Mouse (Mus musculus): ENCODE measurements around the gene Hps5. TPM values are rescaled to one million over a fixed set of nuclear protein-coding genes. Genes with fewer than 3 reads are reported as not detected.
"Not testable (repeated sequence)": the region's sequence is repeated elsewhere in the genome, so short reads cannot be mapped to it uniquely, and the experiment has no call there.

Gene Hps5
- polyA plus RNA-seq, 1 experiment from 2014 or later, result 17.4 TPM

GRCm38 (mm10) chr7:46827046-46827802, 31.4 kb upstream of the Hps5 start:
- WGBS, result 51% methylated on average over 20 of the region's 20 CpGs
- no peak for ATAC-seq (ENCODE audit: insufficient number of reproducible peaks, low FRiP score)

GRCm38 (mm10) chr7:46820876-46821632, 25.2 kb upstream of the Hps5 start:
- not testable (repeated sequence) for H3K4me2 ChIP-seq; H3K27me3 ChIP-seq (replicated peaks); ATAC-seq (ENCODE audit: insufficient number of reproducible peaks, low FRiP score); H3K4me1 ChIP-seq (replicated peaks); H3K4me3 ChIP-seq; H3K9ac ChIP-seq; H3K27ac ChIP-seq (ENCODE audit: poor library complexity, severe bottlenecking); H3K9me3 ChIP-seq (replicated peaks)
- H3K36me3 ChIP-seq, result peaks cover 69% of the 10 kb centered on the region
- WGBS, result 93% methylated on average over 15 of the region's 15 CpGs

More at GRCm38 (mm10) chr7:46827046-46827802, 31.4 kb upstream of the Hps5 start:
- H3K4me3 ChIP-seq, result no peak overlapping the region
- no peaks in the 10 kb centered on the region for H3K9me3 ChIP-seq (replicated peaks)
- peak overlapping the region; percentile 28; the same call in 1 of the 2 replicates for H3K27ac ChIP-seq (ENCODE audit: poor library complexity, severe bottlenecking)
- no peak overlapping the region; the same call in 1 of the 2 replicates for H3K9ac ChIP-seq
- H3K27me3 ChIP-seq (replicated peaks), result no peaks in the 10 kb centered on the region
- H3K36me3 ChIP-seq, result peaks cover 19% of the 10 kb centered on the region
- H3K4me2 ChIP-seq, result peak overlapping the region; percentile 33; the same call in 1 of the 2 replicates
- peaks cover 35% of the 10 kb centered on the region for H3K4me1 ChIP-seq (replicated peaks)

GRCm38 (mm10) chr7:46814012-46814411, 18.1 kb upstream of the Hps5 start:
- H3K9me3 ChIP-seq (replicated peaks), result no peaks in the 10 kb centered on the region
- H3K4me2 ChIP-seq, result no peak overlapping the region
- H3K27ac ChIP-seq (ENCODE audit: poor library complexity, severe bottlenecking), result no peak overlapping the region
- H3K4me3 ChIP-seq, result no peak overlapping the region
- no peak overlapping the region for H3K9ac ChIP-seq
- H3K36me3 ChIP-seq, result peaks cover 83% of the 10 kb centered on the region
- WGBS, result 86% methylated on average over 4 of the region's 4 CpGs
- no peaks in the 10 kb centered on the region for H3K4me1 ChIP-seq (replicated peaks)
- ATAC-seq (ENCODE audit: insufficient number of reproducible peaks, low FRiP score), result no peak
- no peaks in the 10 kb centered on the region for H3K27me3 ChIP-seq (replicated peaks)

- Histone ChIP-seq H3K27ac (ENCODE audit: poor library complexity, severe bottlenecking) (no peak overlapping the region), H3K9ac (no peak overlapping the region), H3K4me2 (no peak overlapping the region), H3K4me3 (no peak overlapping the region), H3K4me1 (replicated peaks) (no peaks in the 10 kb centered on the region), H3K27me3 (replicated peaks) (no peaks in the 10 kb centered on the region), H3K9me3 (replicated peaks) (no peaks in the 10 kb centered on the region), H3K36me3 (peaks cover 75% of the 10 kb centered on the region)
- ATAC-seq (ENCODE audit: insufficient number of reproducible peaks, low FRiP score), result no peak
- 92% methylated on average over 6 of the region's 6 CpGs for WGBS
Observed at GRCm38 (mm10) chr7:46810325-46810724, 14.5 kb upstream of the Hps5 start.

- Histone ChIP-seq H3K9me3 (replicated peaks) (no peaks in the 10 kb centered on the region), H3K4me2 (peak overlapping the region; percentile 97), H3K9ac (peak overlapping the region; percentile 86; the same call in 1 of the 2 replicates), H3K27me3 (replicated peaks) (no peaks in the 10 kb centered on the region), H3K27ac (ENCODE audit: poor library complexity, severe bottlenecking) (no peak overlapping the region), H3K36me3 (peaks cover 27% of the 10 kb centered on the region), H3K4me1 (replicated peaks) (peaks cover 14% of the 10 kb centered on the region), H3K4me3 (peak overlapping the region; percentile 84)
- ATAC-seq (ENCODE audit: insufficient number of reproducible peaks, low FRiP score), result no peak
- WGBS, result 42% methylated on average over 6 of the region's 6 CpGs
Observed at GRCm38 (mm10) chr7:46796779-46797178, 915 bp upstream of the Hps5 start.

GRCm38 (mm10) chr7:46796206-46796679, 379 bp upstream of the Hps5 start:
- Histone ChIP-seq H3K4me1 (replicated peaks) (peaks cover 14% of the 10 kb centered on the region), H3K9ac (peak overlapping the region; percentile 86), H3K27ac (ENCODE audit: poor library complexity, severe bottlenecking) (peak overlapping the region; percentile 87; the same call in 1 of the 2 replicates), H3K36me3 (peaks cover 22% of the 10 kb centered on the region), H3K4me3 (peak overlapping the region; percentile 84), H3K27me3 (replicated peaks) (no peaks in the 10 kb centered on the region), H3K4me2 (peak overlapping the region; percentile 97), H3K9me3 (replicated peaks) (no peaks in the 10 kb centered on the region)
- under 1% methylated on average over 31 of the region's 31 CpGs for WGBS
- ATAC-seq (ENCODE audit: insufficient number of reproducible peaks, low FRiP score), result no peak

- Histone ChIP-seq H3K4me1 (replicated peaks) (peaks cover 14% of the 10 kb centered on the region), H3K4me3 (no peak overlapping the region), H3K9ac (no peak overlapping the region), H3K4me2 (no peak overlapping the region), H3K9me3 (replicated peaks) (no peaks in the 10 kb centered on the region), H3K27me3 (replicated peaks) (no peaks in the 10 kb centered on the region), H3K27ac (ENCODE audit: poor library complexity, severe bottlenecking) (no peak overlapping the region), H3K36me3 (peaks cover 13% of the 10 kb centered on the region)
- no peak for ATAC-seq (ENCODE audit: insufficient number of reproducible peaks, low FRiP score)
- 83% methylated on average over 4 of the region's 4 CpGs for whole genome bisulfite sequencing
Observed at GRCm38 (mm10) chr7:46793871-46794270, 2.0 kb downstream of the Hps5 start.

- no peak for ATAC-seq (ENCODE audit: insufficient number of reproducible peaks, low FRiP score)
- H3K27me3 ChIP-seq (replicated peaks), result no peaks in the 10 kb centered on the region
- 78% methylated on average over 5 of the region's 5 CpGs for WGBS
- no peak overlapping the region for H3K4me2 ChIP-seq
- peaks cover 39% of the 10 kb centered on the region for H3K36me3 ChIP-seq
- H3K9me3 ChIP-seq (replicated peaks), result no peaks in the 10 kb centered on the region
- no peaks in the 10 kb centered on the region for H3K4me1 ChIP-seq (replicated peaks)
- no peak overlapping the region for H3K9ac ChIP-seq
- H3K4me3 ChIP-seq, result no peak overlapping the region
- no peak overlapping the region for H3K27ac ChIP-seq (ENCODE audit: poor library complexity, severe bottlenecking)
Observed at GRCm38 (mm10) chr7:46789177-46789849, 6.6 kb downstream of the Hps5 start.

GRCm38 (mm10) chr7:46770706-46771105, 25.2 kb downstream of the Hps5 start:
- Histone ChIP-seq H3K36me3 (peaks cover 79% of the 10 kb centered on the region), H3K9ac (no peak overlapping the region), H3K27me3 (replicated peaks) (no peaks in the 10 kb centered on the region), H3K4me3 (no peak overlapping the region), H3K9me3 (replicated peaks) (no peaks in the 10 kb centered on the region), H3K4me2 (no peak overlapping the region), H3K27ac (ENCODE audit: poor library complexity, severe bottlenecking) (no peak overlapping the region), H3K4me1 (replicated peaks) (no peaks in the 10 kb centered on the region)
- 47% methylated on average over 4 of the region's 4 CpGs for WGBS
- ATAC-seq (ENCODE audit: insufficient number of reproducible peaks, low FRiP score), result no peak

GRCm38 (mm10) chr7:46768451-46768850, 27.4 kb downstream of the Hps5 start:
- WGBS, result 91% methylated on average over 7 of the region's 7 CpGs
- Histone ChIP-seq H3K4me3 (no peak overlapping the region), H3K9me3 (replicated peaks) (no peaks in the 10 kb centered on the region), H3K9ac (no peak overlapping the region), H3K27me3 (replicated peaks) (no peaks in the 10 kb centered on the region), H3K36me3 (peaks cover 78% of the 10 kb centered on the region), H3K4me1 (replicated peaks) (no peaks in the 10 kb centered on the region), H3K4me2 (no peak overlapping the region), H3K27ac (ENCODE audit: poor library complexity, severe bottlenecking) (no peak overlapping the region)
- no peak for ATAC-seq (ENCODE audit: insufficient number of reproducible peaks, low FRiP score)

GRCm38 (mm10) chr7:46767371-46767770, 28.5 kb downstream of the Hps5 start:
- H3K27ac ChIP-seq (ENCODE audit: poor library complexity, severe bottlenecking), result no peak overlapping the region
- no peak for ATAC-seq (ENCODE audit: insufficient number of reproducible peaks, low FRiP score)
- no peak overlapping the region for H3K9ac ChIP-seq
- H3K4me1 ChIP-seq (replicated peaks), result no peaks in the 10 kb centered on the region
- no peaks in the 10 kb centered on the region for H3K27me3 ChIP-seq (replicated peaks)
- no peak overlapping the region for H3K4me3 ChIP-seq
- H3K4me2 ChIP-seq, result no peak overlapping the region
- H3K36me3 ChIP-seq, result peaks cover 81% of the 10 kb centered on the region
- no peaks in the 10 kb centered on the region for H3K9me3 ChIP-seq (replicated peaks)
